In genomic region chr7:120178935-120179334, GRCm38 (mm10) we compare ENCODE assay signal across 28 mouse cellular contexts. TPM values are rescaled to one million over a fixed set of nuclear protein-coding genes. Genes with fewer than 3 reads are reported as not detected.
"Had no signal": no experiment of that assay in that cellular context is flagged by ENCODE, and none has a peak within 500 bp of the region (broad histone marks: within the 10 kb centered on the region; RNA-seq: fewer than 3 reads in every experiment).

No protein-coding gene starts in this region.

- H3K9ac ChIP-seq: limb, embryonic 13.5 days; liver, embryonic 13.5 days; midbrain, embryonic 13.5 days; neural tube, embryonic 12.5 days; neural tube, embryonic 15.5 days had no signal

- H3K4me3 ChIP-seq: layer of hippocampus, adult 2 months; limb, embryonic 10.5 days; limb, embryonic 13.5 days; liver, embryonic 13.5 days; megakaryocyte, embryonic 14.5 days; midbrain, embryonic 10.5 days; midbrain, embryonic 13.5 days; neural tube, embryonic 12.5 days; neural tube, embryonic 15.5 days had no signal

- H3K27me3 ChIP-seq: limb, embryonic 13.5 days; liver, embryonic 13.5 days; megakaryocyte, embryonic 14.5 days; midbrain, embryonic 13.5 days; neural tube, embryonic 12.5 days; neural tube, embryonic 15.5 days had no signal

- DNase-seq: kidney, adult 2 months; kidney, postnatal 25 days; layer of hippocampus, adult 9-11 months; liver; liver, embryonic 13.5 days; lung, postnatal 36 days; right cerebral cortex, adult 18-20 months; right cerebral cortex, postnatal 14 days; thymus, adult 18-20 months; thymus, postnatal 36 days had no signal

- H3K4me2 ChIP-seq: limb, embryonic 13.5 days; liver, embryonic 13.5 days; midbrain, embryonic 13.5 days; neural tube, embryonic 12.5 days; neural tube, embryonic 15.5 days had no signal

- H3K4me1 ChIP-seq: limb, embryonic 10.5 days; limb, embryonic 13.5 days; liver, embryonic 13.5 days; megakaryocyte, embryonic 14.5 days; midbrain, embryonic 10.5 days; neural tube, embryonic 15.5 days had no signal

- H3K36me3 ChIP-seq: limb, embryonic 10.5 days; limb, embryonic 13.5 days; liver, embryonic 13.5 days; midbrain, embryonic 10.5 days; midbrain, embryonic 13.5 days; neural tube, embryonic 12.5 days; neural tube, embryonic 15.5 days had no signal

- H3K9me3 ChIP-seq: limb, embryonic 10.5 days; limb, embryonic 13.5 days; liver, embryonic 13.5 days; midbrain, embryonic 10.5 days; midbrain, embryonic 13.5 days; neural tube, embryonic 12.5 days; neural tube, embryonic 15.5 days had no signal

- H3K27ac ChIP-seq: kidney, postnatal 0 days; limb, embryonic 10.5 days; limb, embryonic 13.5 days; liver, embryonic 13.5 days; midbrain, embryonic 10.5 days; midbrain, embryonic 13.5 days; neural tube, embryonic 12.5 days; neural tube, embryonic 15.5 days had no signal

- ATAC-seq: lung, postnatal 0 days; midbrain, embryonic 13.5 days had no signal

RNA-seq across cellular contexts. Expression of gene Anks4b, which starts 5.3 kb away (rescaled TPM):
- polyA plus RNA-seq: limb, embryonic 10.5 days; limb, embryonic 13.5 days; lung, postnatal 0 days; midbrain, embryonic 10.5 days; midbrain, embryonic 13.5 days; neural tube, embryonic 15.5 days; spleen, adult 2 months; urinary bladder, adult 2 months had no signal

RNA-seq across cellular contexts. Expression of gene Abca14, which starts 24.8 kb away (rescaled TPM):
- total RNA-seq: layer of hippocampus, adult 2 months; left cerebral cortex, adult 18-20 months; left cerebral cortex, postnatal 25 days had no signal
- polyA plus RNA-seq: kidney, embryonic 14.5 days; limb, embryonic 10.5 days; limb, embryonic 13.5 days; midbrain, embryonic 10.5 days; midbrain, embryonic 13.5 days; neural tube, embryonic 12.5 days; neural tube, embryonic 15.5 days; spleen, adult 2 months; stomach, embryonic 16.5 days had no signal

RNA-seq across cellular contexts. Expression of gene Zp2, which starts 33.8 kb away (rescaled TPM):
- total RNA-seq: left cerebral cortex, postnatal 25 days had no signal
- polyA plus RNA-seq: kidney, adult 2 months; kidney, embryonic 14.5 days; kidney, postnatal 0 days; limb, embryonic 10.5 days; liver, embryonic 13.5 days; liver, embryonic 16.5 days; lung, postnatal 0 days; midbrain, embryonic 10.5 days; midbrain, embryonic 13.5 days; neural tube, embryonic 12.5 days; neural tube, embryonic 15.5 days; spleen, adult 2 months; testis, adult 2 months; urinary bladder, adult 2 months had no signal
